Mouse (Mus musculus) G1E (cell line): ENCODE data around the gene Prkg2.

Experiments used
- CTCF ChIP-seq: IDR thresholded peaks from 2 replicates; pipeline ENCODE4 v1.5.1; 2012; ENCODE audit warnings: low read depth, low read length, inconsistent platforms, mixed read lengths
- GATA1 ChIP-seq: IDR thresholded peaks from 2 replicates; pipeline ENCODE4 v1.6.1; 2012; ENCODE audit warnings: borderline replicate concordance, low read length, inconsistent platforms, mixed read lengths
- POLR2AphosphoS5 ChIP-seq: IDR thresholded peaks from 2 replicates; pipeline ENCODE4 v1.6.1; 2012; ENCODE audit warnings: low read depth, low read length, inconsistent platforms; ENCODE audit not compliant: insufficient replicate concordance
- TAL1 ChIP-seq: conservative IDR thresholded peaks from 2 replicates; pipeline ENCODE4 v1.6.1; 2012; ENCODE audit warnings: low read depth, low read length, inconsistent platforms, mixed read lengths

GRCm38 (mm10) chr5:98986011-98986410, 51.1 kb downstream of the Prkg2 start:
- no peak for TF ChIP-seq CTCF
- no peak for TF ChIP-seq POLR2AphosphoS5
- no peak for TF ChIP-seq GATA1
- no peak for TF ChIP-seq TAL1
